In genomic region chrX:58032622-58033021, GRCm38 (mm10) we compare ENCODE assay signal across 15 mouse cellular contexts. TPM values are rescaled to one million over a fixed set of nuclear protein-coding genes. Genes with fewer than 3 reads are reported as not detected.
A peak's percentile ranks its signal among the peaks of the same experiment; 100 is the strongest.
DNase-seq lines count a peak whose midpoint lies in the region; ATAC-seq and TF ChIP-seq lines count a peak whose summit lies in the region.
"Had no signal": no experiment of that assay in that cellular context is flagged by ENCODE, and none has a peak within 500 bp of the region (broad histone marks: within the 10 kb centered on the region; RNA-seq: fewer than 3 reads in every experiment).

No protein-coding gene starts in this region.

- no peak for DNase-seq in embryonic facial prominence, embryonic 10.5 days (ENCODE audit: low spot score)
- DNase-seq in limb, embryonic 10.5 days (ENCODE audit: low spot score) = no peak
- DNase-seq in midbrain, postnatal 0 days (ENCODE audit: low spot score) = no peak
- no peak for DNase-seq in cerebellum, postnatal 4 days (ENCODE audit: low spot score in 2 of 2)
- no peak for DNase-seq in MN1 (ENCODE audit: low spot score)
- DNase-seq: embryo, embryonic 11 days; heart, adult 18-20 months; liver, postnatal 0 days; thymus, postnatal 4 days had no signal

- H3K4me3 ChIP-seq in embryonic facial prominence, embryonic 10.5 days = peak overlapping the region; percentile 55
- H3K4me3 ChIP-seq in forebrain, embryonic 13.5 days = peak overlapping the region; percentile 49
- H3K4me3 ChIP-seq in limb, embryonic 10.5 days = peak overlapping the region; percentile 54
- peak overlapping the region; percentile 41 for H3K4me3 ChIP-seq in midbrain, postnatal 0 days (ENCODE audit: low read depth, low read length)
- H3K4me3 ChIP-seq in liver, embryonic 12.5 days = no peak overlapping the region

- TF ChIP-seq CTCF in midbrain, postnatal 0 days (IDR thresholded peaks at IDR 0.05) = no peak

- peaks cover 97% of the 10 kb centered on the region for H3K27me3 ChIP-seq in embryonic facial prominence, embryonic 10.5 days (replicated peaks; ENCODE audit: low read depth, poor library complexity, severe bottlenecking)
- H3K27me3 ChIP-seq in forebrain, embryonic 13.5 days = peaks cover 9% of the 10 kb centered on the region
- H3K27me3 ChIP-seq in limb, embryonic 10.5 days (ENCODE audit: low read depth, poor library complexity, severe bottlenecking) = peaks cover 78% of the 10 kb centered on the region
- H3K27me3 ChIP-seq in midbrain, postnatal 0 days (ENCODE audit: insufficient read depth, low read length) = no peaks in the 10 kb centered on the region
- peaks cover 80% of the 10 kb centered on the region for H3K27me3 ChIP-seq in liver, embryonic 12.5 days (replicated peaks)

- H3K36me3 ChIP-seq in embryonic facial prominence, embryonic 10.5 days (replicated peaks) = no peaks in the 10 kb centered on the region
- H3K36me3 ChIP-seq in forebrain, embryonic 13.5 days (ENCODE audit: poor library complexity, severe bottlenecking) = no peaks in the 10 kb centered on the region
- no peaks in the 10 kb centered on the region for H3K36me3 ChIP-seq in limb, embryonic 10.5 days
- H3K36me3 ChIP-seq in midbrain, postnatal 0 days (ENCODE audit: insufficient read depth, low read length) = no peaks in the 10 kb centered on the region
- H3K36me3 ChIP-seq in liver, embryonic 12.5 days = no peaks in the 10 kb centered on the region
- H3K36me3 ChIP-seq: G1E had no signal

- H3K9me3 ChIP-seq in embryonic facial prominence, embryonic 10.5 days = no peaks in the 10 kb centered on the region
- H3K9me3 ChIP-seq in forebrain, embryonic 13.5 days (replicated peaks) = no peaks in the 10 kb centered on the region
- no peaks in the 10 kb centered on the region for H3K9me3 ChIP-seq in limb, embryonic 10.5 days (replicated peaks)
- H3K9me3 ChIP-seq in midbrain, postnatal 0 days (ENCODE audit: low read length) = no peaks in the 10 kb centered on the region
- no peaks in the 10 kb centered on the region for H3K9me3 ChIP-seq in liver, embryonic 12.5 days (replicated peaks)

- 13% methylated on average over 7 of the region's 7 CpGs for WGBS in embryonic facial prominence, embryonic 10.5 days
- 15% methylated on average over 7 of the region's 7 CpGs for WGBS in forebrain, embryonic 13.5 days
- 13% methylated on average over 7 of the region's 7 CpGs for WGBS in limb, embryonic 10.5 days
- 25% methylated on average over 7 of the region's 7 CpGs for WGBS in midbrain, postnatal 0 days
- WGBS in liver, embryonic 12.5 days (ENCODE audit: insufficient replicate concordance) = 8% methylated on average over 7 of the region's 7 CpGs

- H3K9ac ChIP-seq in forebrain, embryonic 13.5 days = peak overlapping the region; percentile 74
- H3K9ac ChIP-seq in midbrain, postnatal 0 days (replicated peaks; ENCODE audit: low read length, poor library complexity, severe bottlenecking) = 0 out of 2 replicates have a peak overlapping the region, but pooled peaks have one; percentile 29
- H3K9ac ChIP-seq in liver, embryonic 12.5 days = no peak overlapping the region
- H3K9ac ChIP-seq: liver, postnatal 0 days had no signal

- H3K27ac ChIP-seq in embryonic facial prominence, embryonic 10.5 days (replicated peaks) = no peak overlapping the region
- peak overlapping the region; percentile 31; the same call in 1 of the 2 replicates for H3K27ac ChIP-seq in forebrain, embryonic 13.5 days
- H3K27ac ChIP-seq in limb, embryonic 10.5 days = peak overlapping the region; percentile 81
- no peak overlapping the region for H3K27ac ChIP-seq in midbrain, postnatal 0 days (ENCODE audit: low read depth, low read length)
- no peak overlapping the region for H3K27ac ChIP-seq in liver, embryonic 12.5 days

- no peak for ATAC-seq in forebrain, embryonic 13.5 days
- no peak for ATAC-seq in midbrain, postnatal 0 days (ENCODE audit: low FRiP score)
- no peak for ATAC-seq in liver, embryonic 12.5 days
- ATAC-seq: activated CD4-positive, CD25-positive, alpha-beta regulatory T cell, adult 4 months; liver, postnatal 0 days had no signal

- peaks cover 7% of the 10 kb centered on the region; the same call in 1 of the 2 replicates for H3K4me1 ChIP-seq in embryonic facial prominence, embryonic 10.5 days
- 0 out of 2 replicates have a peak, but pooled peaks cover 6% of the 10 kb centered on the region for H3K4me1 ChIP-seq in forebrain, embryonic 13.5 days
- peaks cover 11% of the 10 kb centered on the region for H3K4me1 ChIP-seq in limb, embryonic 10.5 days
- H3K4me1 ChIP-seq in midbrain, postnatal 0 days (ENCODE audit: insufficient read depth, low read length) = no peaks in the 10 kb centered on the region
- no peaks in the 10 kb centered on the region for H3K4me1 ChIP-seq in liver, embryonic 12.5 days

- H3K4me2 ChIP-seq in forebrain, embryonic 13.5 days = peak overlapping the region; percentile 63
- H3K4me2 ChIP-seq in midbrain, postnatal 0 days (ENCODE audit: low read depth, low read length, poor library complexity, severe bottlenecking) = peak overlapping the region; percentile 49
- no peak overlapping the region for H3K4me2 ChIP-seq in liver, embryonic 12.5 days

RNA-seq across cellular contexts. Expression of gene Zic3, which starts 10.1 kb away (rescaled TPM):
- polyA plus RNA-seq in embryonic facial prominence, embryonic 10.5 days (2016; fragmentation: Nextera tagmentation; extraction: Ambion mirVana) = 5.4 and 5.9 TPM in 2 replicates
- polyA plus RNA-seq in forebrain, embryonic 13.5 days (2015; fragmentation: Nextera tagmentation; extraction: Ambion mirVana) = 21.9 and 24.6 TPM in 2 replicates
- 6.7 and 11.4 TPM in 2 replicates for polyA plus RNA-seq in limb, embryonic 10.5 days (2016; fragmentation: Nextera tagmentation; extraction: Ambion mirVana)
- 14.4 and 17.7 TPM in 2 replicates for total RNA-seq in midbrain, postnatal 0 days (2014; rRNA removed)
- 7.9 and 9.7 TPM in 2 replicates for polyA plus RNA-seq in midbrain, postnatal 0 days (2015; fragmentation: Nextera tagmentation; extraction: Ambion mirVana)
- 0.08 TPM in 1 of 2 replicates, not detected in the other for polyA plus RNA-seq in liver, embryonic 12.5 days (2016; fragmentation: Nextera tagmentation; extraction: Ambion mirVana)
- total RNA-seq: heart, adult 18-20 months; hematopoietic stem cell, adult 5-6 weeks had no signal
- polyA plus RNA-seq: activated CD4-positive, CD25-positive, alpha-beta regulatory T cell, adult 4 months; G1E; kidney, embryonic 16.5 days; liver, postnatal 0 days had no signal

Comparison
In these comparisons a context has a peak if more than half of its experiments do, and no peak if none do; other contexts are left out.
1. H3K27ac ChIP-seq: peak in forebrain, embryonic 13.5 days (single experiment) and limb, embryonic 10.5 days (single experiment); none in embryonic facial prominence, embryonic 10.5 days (single experiment), midbrain, postnatal 0 days (single experiment) and liver, embryonic 12.5 days (single experiment).